Mouse (Mus musculus) adrenal gland, postnatal 0 days (tissue): ENCODE results near the gene Vstm2l. TPM values are rescaled to one million over a fixed set of nuclear protein-coding genes. Genes with fewer than 3 reads are reported as not detected.

Source experiments
- polyA plus RNA-seq: library from polyadenylated mRNA; unstranded; fragments of >200 nt; fragmentation: Nextera tagmentation; extraction: Ambion mirVana; gene quantifications from 2 replicates; pipeline ENCODE4 v1.2.1, GENCODE M21; 2015

Vstm2l gene
- polyA plus RNA-seq, result 7.2 and 23.6 TPM in 2 replicates

DNA sequence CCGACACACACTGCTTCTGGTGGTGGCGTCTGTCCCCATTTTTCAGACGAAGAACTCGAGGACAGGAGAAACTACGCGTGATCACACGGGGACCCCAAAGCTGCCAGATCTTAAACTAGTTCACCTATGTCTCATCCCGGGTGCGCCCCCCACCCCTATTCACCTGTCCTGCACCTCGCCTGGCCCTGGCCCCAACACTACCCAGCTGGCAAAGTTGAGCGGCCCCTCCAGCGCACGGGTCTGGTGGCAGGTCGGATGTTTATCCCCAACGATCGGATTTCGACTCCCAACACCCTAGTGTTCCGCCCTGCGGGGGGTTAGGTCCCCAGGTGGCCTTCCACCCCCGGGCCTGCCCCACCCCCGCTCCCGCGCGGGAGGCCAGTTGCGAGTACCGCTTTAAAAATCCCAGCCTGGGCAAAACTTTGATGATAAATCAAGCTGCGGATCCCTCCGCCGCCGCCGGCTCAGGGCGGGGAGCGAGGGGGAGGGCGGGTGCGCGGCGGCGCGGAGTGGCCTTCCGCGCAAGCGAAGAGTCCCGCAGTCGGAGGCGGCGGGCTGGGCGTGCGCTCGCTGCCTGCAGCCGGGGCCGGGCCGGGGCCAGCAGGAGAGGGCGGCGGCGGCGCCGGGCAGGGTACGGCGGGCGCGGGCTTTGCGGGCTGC is at the start of gene Vstm2l:
Gene Vstm2l (plus strand): TSS at position 549 of the 660 bp plus-strand sequence.

Other genes starting within 250 kb of the Vstm2l start
- 30.9 and 33.5 TPM in 2 replicates for gene Ctnnbl1, start 177.3 kb upstream of the Vstm2l start, polyA plus RNA-seq
- 7.1 and 11.6 TPM in 2 replicates for gene Tti1, start 113.8 kb downstream of the Vstm2l start, polyA plus RNA-seq
- gene Rprd1b, start 113.8 kb downstream of the Vstm2l start, polyA plus RNA-seq, result 24.4 and 28.3 TPM in 2 replicates
- 48.4 and 70.2 TPM in 2 replicates for gene Tgm2, start 231.8 kb downstream of the Vstm2l start, polyA plus RNA-seq